Mouse (Mus musculus) neural tube, embryonic 14.5 days (tissue): ENCODE measurements around the gene Gm10217. TPM values are rescaled to one million over a fixed set of nuclear protein-coding genes. Genes with fewer than 3 reads are reported as not detected.

Experiments
- ATAC-seq: fragments of 200-750 bp; cut with Nextera tagmentation; 2 replicates; pipeline ENCODE4 v1.8.0; 2017; ENCODE audit warnings: low read depth, mild to moderate bottlenecking, moderate TSS enrichment, moderate library complexity
- H3K27ac ChIP-seq: fragments of 300-500 bp; sonication (generic); 2 replicates; pipeline ENCODE4 v1.5.1; 2014; ENCODE audit warnings: low read depth, mild to moderate bottlenecking, control low read depth, low read length, moderate library complexity, mixed read lengths
- H3K27me3 ChIP-seq: fragments of 300-500 bp; sonication (generic); 2 replicates; pipeline ENCODE4 v1.6.1; 2014; ENCODE audit warnings: low read length; ENCODE audit not compliant: control insufficient read depth, insufficient read depth
- H3K36me3 ChIP-seq: fragments of 300-500 bp; sonication (generic); 2 replicates; pipeline ENCODE4 v1.6.1; 2014; ENCODE audit warnings: low read length, mixed read lengths; ENCODE audit not compliant: control insufficient read depth, insufficient read depth
- H3K4me1 ChIP-seq: fragments of 300-500 bp; sonication (generic); 2 replicates; pipeline ENCODE4 v1.6.1; 2014; ENCODE audit warnings: low read length; ENCODE audit not compliant: control insufficient read depth, insufficient read depth
- H3K4me2 ChIP-seq: fragments of 300-500 bp; sonication (generic); 2 replicates; pipeline ENCODE4 v1.6.1; 2014; ENCODE audit warnings: mild to moderate bottlenecking, low read depth, low read length, control low read depth
- H3K4me3 ChIP-seq: fragments of 300-500 bp; sonication (generic); 2 replicates; pipeline ENCODE4 v1.5.1; 2014; ENCODE audit warnings: low read depth, low read length, control low read depth, mixed read lengths
- H3K9ac ChIP-seq: fragments of 300-500 bp; sonication (generic); replicated peaks from 2 replicates; pipeline ENCODE4 v1.6.1; 2014; ENCODE audit warnings: low read depth, mild to moderate bottlenecking, control low read depth, low read length, mixed read lengths
- H3K9me3 ChIP-seq: fragments of 300-500 bp; sonication (generic); 2 replicates; pipeline ENCODE4 v1.6.1; 2016; ENCODE audit warnings: low read length; ENCODE audit not compliant: control insufficient read depth
- WGBS: fragments of 180-500 bp; shearing (Covaris S2); extraction: QIAGEN DNeasy Blood & Tissue Kit; methylation state at CpG from one replicate; pipeline ENCODE4 v1.1.7; 2014; 5-methylcytosine and 5-hydroxymethylcytosine counted together
- polyA plus RNA-seq: library from polyadenylated mRNA; unstranded; fragments of >200 nt; fragmentation: Nextera tagmentation; extraction: Ambion mirVana; gene quantifications from 2 replicates; pipeline ENCODE4 v1.2.1, GENCODE M21; 2014

Gene Gm10217
- not detected in 2 replicates for polyA plus RNA-seq

DNA sequence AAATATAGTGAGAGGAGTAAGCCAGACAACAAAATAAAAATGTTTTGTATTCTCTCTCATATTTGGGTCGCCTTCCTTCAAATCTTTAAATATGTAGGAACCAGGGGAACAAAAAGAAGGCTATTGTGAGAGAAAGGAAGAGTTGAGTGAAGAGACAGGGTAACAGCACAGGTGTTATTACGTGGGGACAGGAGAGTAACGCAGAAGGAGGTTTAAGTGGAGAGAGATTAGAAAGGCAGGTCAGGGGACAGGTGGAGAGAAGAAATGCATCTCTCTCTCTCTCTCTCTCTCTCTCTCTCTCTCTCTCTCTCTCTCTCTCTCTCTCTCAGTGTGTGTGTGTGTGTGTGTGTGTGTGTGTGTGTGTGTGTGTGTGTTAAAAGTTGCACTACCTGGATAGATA is at the start of gene Gm10217:
Gm10217 (plus strand) TSS at position 301 of the 400 bp plus-strand sequence.
- Histone ChIP-seq H3K27me3 (no peaks in the 10 kb centered on the region), H3K4me3 (no peak within 1 kb of the TSS), H3K9me3 (no peaks in the 10 kb centered on the region), H3K4me1 (no peaks in the 10 kb centered on the region), H3K4me2 (no peak within 1 kb of the TSS), H3K36me3 (no peaks in the 10 kb centered on the region), H3K9ac (no peak within 1 kb of the TSS), H3K27ac (no peak within 1 kb of the TSS)
- WGBS: 79% methylated on average over 3 of the region's 3 CpGs
- no peak for ATAC-seq

DNA sequence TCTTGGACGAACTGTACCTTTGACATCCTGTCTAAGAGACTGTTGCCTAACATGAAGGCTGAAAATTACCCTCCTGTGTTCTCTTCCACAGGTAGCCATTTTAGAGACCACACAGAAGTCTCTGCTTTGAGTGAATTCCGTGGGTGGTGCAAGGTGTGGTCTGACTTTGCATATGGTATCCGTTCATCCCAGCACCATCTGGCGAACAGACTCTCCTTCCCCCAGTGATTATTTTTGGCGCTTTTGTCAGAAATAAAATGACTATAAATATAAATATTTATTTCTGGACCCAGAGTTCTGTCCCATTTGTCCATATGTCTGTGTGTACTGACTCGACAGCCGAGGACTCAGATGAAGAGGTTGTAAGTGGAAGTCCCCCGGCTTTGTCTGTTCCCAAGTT is 39.3 kb upstream of the Gm10217 start:
- no peaks in the 10 kb centered on the region for H3K4me1 ChIP-seq
- no peaks in the 10 kb centered on the region for H3K9me3 ChIP-seq
- no peaks in the 10 kb centered on the region for H3K36me3 ChIP-seq
- no peak overlapping the region for H3K4me3 ChIP-seq
- H3K27me3 ChIP-seq: no peaks in the 10 kb centered on the region
- ATAC-seq: no peak
- no peak overlapping the region for H3K27ac ChIP-seq
- H3K9ac ChIP-seq: no peak overlapping the region
- H3K4me2 ChIP-seq: no peak overlapping the region
- 83% methylated on average over 8 of the region's 8 CpGs for WGBS

GRCm38 (mm10) chr8:9840257-9840656 is 23.8 kb upstream of the Gm10217 start:
- Histone ChIP-seq H3K4me1 (no peaks in the 10 kb centered on the region), H3K27me3 (no peaks in the 10 kb centered on the region), H3K27ac (no peak overlapping the region), H3K9ac (no peak overlapping the region), H3K4me2 (no peak overlapping the region), H3K36me3 (no peaks in the 10 kb centered on the region), H3K9me3 (no peaks in the 10 kb centered on the region), H3K4me3 (no peak overlapping the region)
- WGBS: 93% methylated on average over 3 of the region's 3 CpGs
- no peak for ATAC-seq

- no peaks in the 10 kb centered on the region for H3K36me3 ChIP-seq
- no peaks in the 10 kb centered on the region for H3K4me1 ChIP-seq
- H3K9me3 ChIP-seq: no peaks in the 10 kb centered on the region
- WGBS: 15% methylated on average over 2 of the region's 2 CpGs
- H3K27me3 ChIP-seq: no peaks in the 10 kb centered on the region
- H3K9ac ChIP-seq: no peak overlapping the region
- H3K4me3 ChIP-seq: no peak overlapping the region
- ATAC-seq: no peak
- no peak overlapping the region for H3K27ac ChIP-seq
- no peak overlapping the region for H3K4me2 ChIP-seq
Observed at GRCm38 (mm10) chr8:9859286-9859685, 4.8 kb upstream of the Gm10217 start.

DNA sequence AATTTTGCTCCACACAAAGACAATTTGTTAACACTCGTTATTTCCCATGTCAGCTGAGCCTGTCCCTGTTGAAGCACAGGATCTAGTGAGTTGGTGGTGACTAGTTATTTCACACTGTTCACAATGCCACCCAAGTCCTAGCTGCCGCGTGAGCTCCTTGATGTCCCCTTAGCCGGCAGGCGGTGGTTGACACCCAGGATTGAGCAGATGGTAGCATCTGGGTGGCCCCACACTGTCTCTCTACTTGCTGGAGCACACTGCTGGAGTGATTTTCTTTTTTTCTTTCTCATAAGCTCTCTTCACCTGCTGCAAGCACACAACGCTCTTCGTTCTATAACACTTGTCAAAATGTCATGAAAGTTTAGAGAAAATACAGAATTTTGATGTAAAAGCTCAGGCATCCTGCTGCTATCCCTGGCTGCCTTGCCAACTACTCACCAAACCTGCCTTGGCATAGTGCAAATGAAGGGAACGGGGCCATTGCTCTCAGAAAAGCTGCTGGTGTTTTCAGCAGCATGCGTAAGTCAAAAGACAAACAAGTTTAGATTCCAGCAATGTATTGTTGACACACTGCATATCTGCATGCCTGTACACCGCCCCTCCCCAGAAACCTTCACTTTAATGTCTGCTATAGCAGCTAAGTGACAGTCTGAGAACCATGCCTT is 3.4 kb upstream of the Gm10217 start:
- ATAC-seq: no peak
- H3K36me3 ChIP-seq: no peaks in the 10 kb centered on the region
- H3K4me2 ChIP-seq: no peak overlapping the region
- H3K9me3 ChIP-seq: no peaks in the 10 kb centered on the region
- no peak overlapping the region for H3K4me3 ChIP-seq
- H3K27ac ChIP-seq: no peak overlapping the region
- H3K27me3 ChIP-seq: no peaks in the 10 kb centered on the region
- 78% methylated on average over 10 of the region's 10 CpGs for WGBS
- H3K4me1 ChIP-seq: no peaks in the 10 kb centered on the region
- no peak overlapping the region for H3K9ac ChIP-seq

DNA sequence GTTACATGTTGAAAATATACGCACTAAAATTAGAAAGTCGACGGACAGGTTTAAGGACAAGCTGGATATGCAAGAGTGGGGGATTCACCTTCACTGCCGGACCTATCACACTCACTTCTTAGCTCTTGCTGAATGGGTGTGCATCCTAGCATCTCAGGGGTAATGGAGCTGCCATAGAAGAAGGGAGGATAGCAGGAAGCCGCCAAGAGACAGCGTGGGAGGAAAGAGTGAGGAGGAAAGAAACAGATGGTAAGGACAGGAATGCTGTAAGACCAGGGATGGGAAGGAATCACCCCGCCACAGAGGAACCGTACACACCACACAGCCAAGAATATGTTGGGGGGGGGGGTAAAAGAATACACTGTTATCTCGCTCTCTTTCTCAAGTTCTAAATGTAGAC is 1.1 kb downstream of the Gm10217 start:
- H3K4me2 ChIP-seq: no peak overlapping the region
- 90% methylated on average over 9 of the region's 9 CpGs for WGBS
- no peak overlapping the region for H3K9ac ChIP-seq
- no peaks in the 10 kb centered on the region for H3K4me1 ChIP-seq
- H3K36me3 ChIP-seq: no peaks in the 10 kb centered on the region
- no peak overlapping the region for H3K27ac ChIP-seq
- H3K4me3 ChIP-seq: no peak overlapping the region
- H3K27me3 ChIP-seq: no peaks in the 10 kb centered on the region
- no peaks in the 10 kb centered on the region for H3K9me3 ChIP-seq
- no peak for ATAC-seq

- Histone ChIP-seq H3K9ac (no peak overlapping the region), H3K36me3 (no peaks in the 10 kb centered on the region), H3K9me3 (no peaks in the 10 kb centered on the region), H3K27me3 (no peaks in the 10 kb centered on the region), H3K4me1 (no peaks in the 10 kb centered on the region), H3K27ac (no peak overlapping the region), H3K4me3 (no peak overlapping the region), H3K4me2 (no peak overlapping the region)
- no peak for ATAC-seq
- WGBS: 43% methylated on average over 3 of the region's 3 CpGs
Observed at GRCm38 (mm10) chr8:9868094-9868493, 4.0 kb downstream of the Gm10217 start.

DNA sequence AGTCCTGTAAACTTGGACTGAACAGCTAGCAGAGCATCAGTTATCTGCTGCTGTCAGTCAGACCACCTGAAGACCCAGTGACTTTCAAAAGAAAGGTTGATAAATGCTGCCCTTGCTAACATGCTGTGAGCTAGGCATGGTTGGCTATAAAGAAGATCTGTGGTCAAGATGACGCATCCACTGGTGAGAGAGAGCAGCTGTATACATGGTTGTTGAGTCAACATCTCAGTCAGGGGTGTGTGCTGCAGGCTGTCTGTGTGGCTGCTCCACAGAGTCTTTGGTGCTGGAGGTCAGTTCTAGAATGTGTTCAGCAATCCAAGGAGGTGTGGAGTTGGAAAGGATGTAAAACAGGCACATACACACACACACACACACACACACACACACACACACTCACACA is 12.2 kb downstream of the Gm10217 start:
- Histone ChIP-seq H3K27me3 (no peaks in the 10 kb centered on the region), H3K4me3 (no peak overlapping the region), H3K4me1 (peaks cover 6% of the 10 kb centered on the region; the same call in 1 of the 2 replicates), H3K36me3 (no peaks in the 10 kb centered on the region), H3K27ac (no peak overlapping the region), H3K9ac (no peak overlapping the region), H3K4me2 (no peak overlapping the region), H3K9me3 (no peaks in the 10 kb centered on the region)
- WGBS: 67% methylated on average over 1 of the region's 1 CpGs
- no peak for ATAC-seq

DNA sequence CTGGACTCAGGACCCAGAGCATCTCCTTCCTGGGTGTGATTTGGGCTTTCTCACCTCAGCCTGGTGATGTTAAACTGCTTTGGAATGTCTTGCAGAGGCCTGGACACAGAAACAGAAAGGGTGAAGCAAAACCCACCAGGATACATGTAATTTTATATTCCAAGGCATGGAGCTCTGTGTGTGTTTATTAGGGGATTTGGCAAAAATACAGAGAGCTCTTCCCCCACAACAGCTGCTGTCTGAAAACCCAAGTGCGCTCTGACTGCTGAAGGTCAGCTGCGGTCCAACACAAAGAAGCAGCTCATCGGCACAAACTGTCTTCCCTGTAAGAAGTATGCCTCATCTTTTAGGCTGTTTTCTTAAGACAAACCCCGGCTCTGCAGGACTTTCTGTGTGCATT is 15.9 kb downstream of the Gm10217 start:
- Histone ChIP-seq H3K36me3 (no peaks in the 10 kb centered on the region), H3K4me2 (no peak overlapping the region), H3K27me3 (no peaks in the 10 kb centered on the region), H3K4me3 (no peak overlapping the region), H3K27ac (no peak overlapping the region), H3K9me3 (no peaks in the 10 kb centered on the region), H3K4me1 (peaks cover 6% of the 10 kb centered on the region; the same call in 1 of the 2 replicates), H3K9ac (no peak overlapping the region)
- ATAC-seq: no peak
- 65% methylated on average over 4 of the region's 4 CpGs for WGBS
